Mouse (Mus musculus) midbrain, postnatal 0 days (tissue): ENCODE measurements around the gene Bmt2. TPM values are rescaled to one million over a fixed set of nuclear protein-coding genes. Genes with fewer than 3 reads are reported as not detected.

ENCODE experiments used
- ATAC-seq: fragments of 200-750 bp; cut with Nextera tagmentation; 2 replicates; pipeline ENCODE4 v1.8.0; 2017; ENCODE audit warnings: moderate number of reproducible peaks, mild to moderate bottlenecking, moderate TSS enrichment, moderate library complexity; ENCODE audit not compliant: low FRiP score
- DNase-seq: peaks from one replicate; pipeline ENCODE4 v3.0.0-alpha.2; 2015; ENCODE audit warnings: low spot score
- H3K27ac ChIP-seq: fragments of 300-500 bp; sonication (generic); 2 replicates; pipeline ENCODE4 v1.5.1; 2014; ENCODE audit warnings: low read depth, mild to moderate bottlenecking, low read length, mixed read lengths
- H3K27me3 ChIP-seq: fragments of 300-500 bp; sonication (generic); 2 replicates; pipeline ENCODE4 v1.6.1; 2014; ENCODE audit warnings: low read length, control low read depth, mixed read lengths; ENCODE audit not compliant: insufficient read depth
- H3K36me3 ChIP-seq: fragments of 300-500 bp; sonication (generic); 2 replicates; pipeline ENCODE4 v1.6.1; 2014; ENCODE audit warnings: low read length, control low read depth, mixed read lengths; ENCODE audit not compliant: insufficient read depth
- H3K4me1 ChIP-seq: fragments of 300-500 bp; sonication (generic); 2 replicates; pipeline ENCODE4 v1.6.1; 2014; ENCODE audit warnings: mild to moderate bottlenecking, control low read depth, antibody characterized with exemption, low read length, mixed read lengths; ENCODE audit not compliant: insufficient read depth
- H3K4me2 ChIP-seq: fragments of 300-500 bp; sonication (generic); 2 replicates; pipeline ENCODE4 v1.6.1; 2014; ENCODE audit warnings: low read depth, mild to moderate bottlenecking, low read length, mixed read lengths; ENCODE audit not compliant: poor library complexity, severe bottlenecking
- H3K4me3 ChIP-seq: fragments of 300-500 bp; sonication (generic); 2 replicates; pipeline ENCODE4 v1.5.1; 2014; ENCODE audit warnings: low read depth, mild to moderate bottlenecking, low read length, moderate library complexity
- H3K9ac ChIP-seq: fragments of 300-500 bp; sonication (generic); replicated peaks from 2 replicates; pipeline ENCODE4 v1.6.1; 2014; ENCODE audit warnings: mild to moderate bottlenecking, low read length, moderate library complexity, mixed read lengths; ENCODE audit not compliant: poor library complexity, severe bottlenecking
- H3K9me3 ChIP-seq: fragments of 300-500 bp; sonication (generic); 2 replicates; pipeline ENCODE4 v1.6.1; 2016; ENCODE audit warnings: low read length, control low read depth
- CTCF ChIP-seq: IDR thresholded peaks from 2 replicates; pipeline ENCODE4 v1.5.1; 2016; ENCODE audit warnings: antibody characterized with exemption, mild to moderate bottlenecking
- WGBS: fragments of 180-500 bp; shearing (Covaris S2); extraction: QIAGEN DNeasy Blood & Tissue Kit; methylation state at CpG from one replicate; pipeline ENCODE4 v1.1.7; 2014; 5-methylcytosine and 5-hydroxymethylcytosine counted together
- polyA plus RNA-seq: library from polyadenylated mRNA; unstranded; fragments of >200 nt; fragmentation: Nextera tagmentation; extraction: Ambion mirVana; gene quantifications from 2 replicates; pipeline ENCODE4 v1.2.1, GENCODE M21; 2015
- total RNA-seq: library from RNA; depleted of rRNA; stranded (reverse); fragments of >200 nt; gene quantifications from 2 replicates; pipeline ENCODE4 v1.2.3, GENCODE M21; 2014

The Bmt2 gene
- total and polyA plus RNA-seq, 2 experiments from 2014 or later, result 11.0 to 28.9 TPM

DNA sequence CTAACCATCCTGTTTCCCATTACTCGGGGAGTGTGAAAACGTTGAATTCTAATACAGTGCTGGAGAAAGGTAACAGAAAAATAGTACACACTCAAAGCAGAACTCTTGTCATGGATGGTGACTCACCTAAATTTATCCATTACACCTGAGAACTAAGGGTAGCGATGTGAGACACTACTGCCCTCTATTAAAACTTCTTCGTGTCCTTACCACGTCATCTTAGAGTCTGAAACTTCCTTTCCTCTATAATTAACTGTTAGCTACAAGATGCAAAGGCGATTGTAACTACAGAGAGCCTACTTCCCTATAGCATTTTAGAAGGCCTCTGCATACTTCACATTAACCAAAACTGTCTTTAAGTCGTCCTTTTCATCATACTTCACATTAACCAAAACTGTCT is 12.1 kb downstream of the Bmt2 start:
- H3K4me3 ChIP-seq, result no peak overlapping the region
- peaks cover 3% of the 10 kb centered on the region; the same call in 1 of the 2 replicates for H3K36me3 ChIP-seq
- no peak overlapping the region for H3K27ac ChIP-seq
- WGBS, result 90% methylated on average over 7 of the region's 7 CpGs
- no peaks in the 10 kb centered on the region for H3K9me3 ChIP-seq
- H3K9ac ChIP-seq, result no peak overlapping the region
- no peaks in the 10 kb centered on the region for H3K4me1 ChIP-seq
- H3K27me3 ChIP-seq, result no peaks in the 10 kb centered on the region
- DNase-seq, result no peak
- TF ChIP-seq CTCF, result no peak
- ATAC-seq, result no peak
- no peak overlapping the region for H3K4me2 ChIP-seq

GRCm38 (mm10) chr6:13658016-13658415 is 19.8 kb downstream of the Bmt2 start:
- no peak for TF ChIP-seq CTCF
- H3K9me3 ChIP-seq, result no peaks in the 10 kb centered on the region
- H3K4me1 ChIP-seq, result no peaks in the 10 kb centered on the region
- H3K27me3 ChIP-seq, result no peaks in the 10 kb centered on the region
- ATAC-seq, result no peak
- H3K27ac ChIP-seq, result no peak overlapping the region
- WGBS, result 32% methylated on average over 2 of the region's 2 CpGs
- DNase-seq, result no peak
- H3K4me3 ChIP-seq, result no peak overlapping the region
- no peak overlapping the region for H3K9ac ChIP-seq
- no peak overlapping the region for H3K4me2 ChIP-seq
- H3K36me3 ChIP-seq, result peaks cover 3% of the 10 kb centered on the region; the same call in 1 of the 2 replicates

DNA sequence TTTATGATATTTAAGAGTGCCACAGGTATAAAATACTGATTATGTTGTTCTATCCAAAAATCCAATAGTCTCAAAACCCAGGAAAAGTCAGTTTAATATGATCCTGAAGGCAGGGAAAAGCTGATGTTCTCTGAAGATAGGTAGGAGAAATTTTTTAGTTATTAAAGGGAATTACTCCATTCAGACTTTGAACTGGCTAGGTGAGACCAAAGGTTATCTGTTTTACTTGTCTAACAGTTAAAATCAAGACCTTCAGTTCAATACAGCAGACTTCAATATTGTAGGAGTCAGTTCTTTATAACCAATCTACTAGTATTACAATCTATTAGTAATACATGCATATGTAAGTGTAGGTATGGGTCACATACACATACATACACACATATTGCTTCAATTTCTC is 23.7 kb downstream of the Bmt2 start:
- no peak for ATAC-seq
- H3K9me3 ChIP-seq, result no peaks in the 10 kb centered on the region
- H3K36me3 ChIP-seq, result no peaks in the 10 kb centered on the region
- no peak overlapping the region for H3K9ac ChIP-seq
- no peak overlapping the region for H3K4me2 ChIP-seq
- no peaks in the 10 kb centered on the region for H3K4me1 ChIP-seq
- no peak overlapping the region for H3K4me3 ChIP-seq
- no peak overlapping the region for H3K27ac ChIP-seq
- no peaks in the 10 kb centered on the region for H3K27me3 ChIP-seq
- TF ChIP-seq CTCF, result no peak
- no peak for DNase-seq

DNA sequence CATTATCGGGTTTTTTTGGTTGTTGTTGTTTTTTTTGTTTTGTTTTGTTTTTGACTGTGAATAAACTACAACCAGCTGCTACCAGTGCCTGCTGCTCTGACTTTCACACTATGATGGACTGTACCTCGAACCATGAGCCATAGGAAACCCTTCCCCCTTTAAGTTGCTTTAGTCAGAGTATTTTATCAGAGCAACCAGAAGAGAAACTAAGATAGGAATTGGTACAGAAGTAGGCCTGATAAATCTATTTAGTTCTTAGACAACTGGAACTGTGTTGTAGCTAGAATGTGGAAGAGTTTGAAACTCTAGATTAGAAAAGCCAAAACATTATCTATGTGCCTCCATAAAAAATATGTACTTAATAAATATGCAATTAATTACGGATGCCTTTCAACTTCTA is 25.5 kb downstream of the Bmt2 start:
- no peak for ATAC-seq
- H3K27ac ChIP-seq, result no peak overlapping the region
- DNase-seq, result no peak
- no peaks in the 10 kb centered on the region for H3K27me3 ChIP-seq
- no peak for TF ChIP-seq CTCF
- H3K9ac ChIP-seq, result no peak overlapping the region
- H3K4me2 ChIP-seq, result no peak overlapping the region
- WGBS, result 98% methylated on average over 3 of the region's 3 CpGs
- no peaks in the 10 kb centered on the region for H3K4me1 ChIP-seq
- 0 out of 2 replicates have a peak, but pooled peaks cover 3% of the 10 kb centered on the region for H3K9me3 ChIP-seq
- no peaks in the 10 kb centered on the region for H3K36me3 ChIP-seq
- H3K4me3 ChIP-seq, result no peak overlapping the region

GRCm38 (mm10) chr6:13650854-13651253 is 26.9 kb downstream of the Bmt2 start:
- H3K9ac ChIP-seq, result no peak overlapping the region
- no peaks in the 10 kb centered on the region for H3K4me1 ChIP-seq
- no peak overlapping the region for H3K27ac ChIP-seq
- no peaks in the 10 kb centered on the region for H3K27me3 ChIP-seq
- no peak overlapping the region for H3K4me3 ChIP-seq
- no peak for TF ChIP-seq CTCF
- WGBS, result 98% methylated on average over 3 of the region's 3 CpGs
- no peak overlapping the region for H3K4me2 ChIP-seq
- DNase-seq (no peak), ATAC-seq (no peak)
- H3K36me3 ChIP-seq, result no peaks in the 10 kb centered on the region
- H3K9me3 ChIP-seq, result 0 out of 2 replicates have a peak, but pooled peaks cover 3% of the 10 kb centered on the region

GRCm38 (mm10) chr6:13648305-13648704 is 29.5 kb downstream of the Bmt2 start:
- H3K27ac ChIP-seq, result no peak overlapping the region
- no peak for ATAC-seq
- no peaks in the 10 kb centered on the region for H3K27me3 ChIP-seq
- no peaks in the 10 kb centered on the region for H3K4me1 ChIP-seq
- TF ChIP-seq CTCF, result no peak
- H3K36me3 ChIP-seq, result no peaks in the 10 kb centered on the region
- H3K4me3 ChIP-seq, result no peak overlapping the region
- no peak overlapping the region for H3K9ac ChIP-seq
- H3K9me3 ChIP-seq, result 0 out of 2 replicates have a peak, but pooled peaks cover 3% of the 10 kb centered on the region
- no peak for DNase-seq
- H3K4me2 ChIP-seq, result no peak overlapping the region
